Mouse (Mus musculus) NIH3T3 (cell line): ENCODE measurements at regions not wholly inside any gene's neighbourhood (a gene's known extent, or its start where the extent isn't known, plus 50 kb on each side); places are given as distances from the start of the nearest gene placed in this dataset.
"Not testable (repeated sequence)": the region's sequence is repeated elsewhere in the genome, so short reads cannot be mapped to it uniquely, and the experiment has no call there.

Source experiments
- DNase-seq: peaks from one replicate; pipeline ENCODE4 v3.0.0-alpha.2; 2012; ENCODE audit warnings: low read depth

GRCm38 (mm10) chr14:14478159-14478558 is 77.1 kb downstream of the Olfr721-ps1 start:
- not testable (repeated sequence) for DNase-seq

GRCm38 (mm10) chr14:14481840-14482239 is 80.7 kb downstream of the Olfr721-ps1 start:
- peak; percentile 60 for DNase-seq

GRCm38 (mm10) chr14:14486356-14486755 is 85.3 kb downstream of the Olfr721-ps1 start:
- DNase-seq = no peak

GRCm38 (mm10) chr14:14490501-14490900 is 89.4 kb downstream of the Olfr721-ps1 start:
- no peak for DNase-seq

GRCm38 (mm10) chr14:14492041-14492440 is 90.9 kb downstream of the Olfr721-ps1 start:
- DNase-seq = no peak

GRCm38 (mm10) chr14:14511927-14512326 is 110.8 kb downstream of the Olfr721-ps1 start:
- no peak for DNase-seq

- no peak for DNase-seq
Measured at GRCm38 (mm10) chr14:14513056-14513455, 112.0 kb downstream of the Olfr721-ps1 start.

GRCm38 (mm10) chr14:14513498-14513897 is 112.4 kb downstream of the Olfr721-ps1 start:
- DNase-seq = no peak

- DNase-seq = peak; percentile 19
Measured at GRCm38 (mm10) chr14:14514440-14515172, 113.5 kb downstream of the Olfr721-ps1 start.

GRCm38 (mm10) chr14:14515363-14515762 is 114.3 kb downstream of the Olfr721-ps1 start:
- DNase-seq = no peak

GRCm38 (mm10) chr14:14515918-14516317 is 114.8 kb downstream of the Olfr721-ps1 start:
- no peak for DNase-seq

GRCm38 (mm10) chr14:14518027-14518426 is 116.9 kb downstream of the Olfr721-ps1 start:
- no peak for DNase-seq

- DNase-seq = peak; percentile 91
Measured at GRCm38 (mm10) chr14:14518841-14519240, 117.7 kb downstream of the Olfr721-ps1 start.

- DNase-seq = peak; percentile 57
Measured at GRCm38 (mm10) chr14:14520195-14520594, 119.1 kb downstream of the Olfr721-ps1 start.

- not testable (repeated sequence) for DNase-seq
Measured at GRCm38 (mm10) chr14:14521331-14521730, 120.2 kb downstream of the Olfr721-ps1 start.

GRCm38 (mm10) chr14:14525225-14525624 is 124.1 kb downstream of the Olfr721-ps1 start:
- no peak for DNase-seq

GRCm38 (mm10) chr14:14528437-14528836 is 127.3 kb downstream of the Olfr721-ps1 start:
- DNase-seq = no peak

- no peak for DNase-seq
Measured at GRCm38 (mm10) chr14:14541206-14541605, 140.1 kb downstream of the Olfr721-ps1 start.

- no peak for DNase-seq
Measured at GRCm38 (mm10) chr14:14541705-14542104, 140.6 kb downstream of the Olfr721-ps1 start.

GRCm38 (mm10) chr14:14544236-14544635 is 143.1 kb downstream of the Olfr721-ps1 start:
- no peak for DNase-seq

- no peak for DNase-seq
Measured at GRCm38 (mm10) chr14:14552201-14552600, 149.9 kb upstream of the Slc4a7 start.

- DNase-seq = no peak
Measured at GRCm38 (mm10) chr14:14574851-14575250, 127.2 kb upstream of the Slc4a7 start.

GRCm38 (mm10) chr14:14591939-14592338 is 110.1 kb upstream of the Slc4a7 start:
- DNase-seq = no peak

- no peak for DNase-seq
Measured at GRCm38 (mm10) chr14:14594753-14595152, 107.3 kb upstream of the Slc4a7 start.
